Mouse (Mus musculus) kidney, adult 2 months (tissue): ENCODE results near the gene Parp12.

Experiments used
- CTCF ChIP-seq: fragments of 200-500 bp; conservative IDR thresholded peaks from 2 replicates; pipeline ENCODE4 v1.5.1; 2011; ENCODE audit warnings: low read depth, mild to moderate bottlenecking, control low read depth, low read length, moderate library complexity, mixed read lengths; ENCODE audit not compliant: insufficient read depth, insufficient read length
- POLR2A ChIP-seq: fragments of 200-500 bp; IDR thresholded peaks from one replicate; pipeline ENCODE4 v1.6.1; 2011; ENCODE audit warnings: low read depth, low read length, control low read depth

- TF ChIP-seq CTCF (no peak), POLR2A (no peak)
Observed at GRCm38 (mm10) chr6:39057161-39057560, 61.0 kb downstream of the Parp12 start.
